Mouse (Mus musculus): ENCODE data around the gene E130308A19Rik.

DNA sequence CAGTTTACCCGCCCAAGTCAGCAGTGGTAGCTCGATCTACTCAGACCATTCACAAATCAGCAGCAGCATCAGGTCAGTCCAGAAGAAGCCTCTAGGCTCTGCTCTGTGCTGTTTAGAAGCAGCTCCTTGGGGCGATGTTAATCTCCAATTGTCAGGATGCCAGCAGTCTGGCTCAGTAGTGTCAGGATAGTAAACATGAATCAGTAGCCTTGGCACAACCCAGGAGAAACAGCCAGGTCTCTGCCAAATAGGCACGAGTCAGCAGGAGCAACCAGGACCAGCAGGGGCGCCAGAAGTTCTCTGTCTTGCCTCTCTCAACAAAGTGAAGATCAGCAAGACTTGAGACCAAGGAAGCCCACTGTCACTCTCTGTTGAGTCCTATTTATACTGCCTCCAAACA, 83.3 kb downstream of the E130308A19Rik start:
- TF ChIP-seq POLR2A (IDR thresholded peaks at IDR 0.05; ENCODE audit: borderline replicate concordance, extremely low read depth, insufficient read depth, insufficient read length, poor library complexity, severe bottlenecking) (no peak), CTCF (IDR thresholded peaks at IDR 0.05; ENCODE audit: borderline replicate concordance, extremely low read depth, insufficient read depth, insufficient read length) (no peak)

Measured in brain, embryonic 14.5 days (tissue).